Mouse (Mus musculus): ENCODE measurements around the gene Coro2b. TPM values are rescaled to one million over a fixed set of nuclear protein-coding genes. Genes with fewer than 3 reads are reported as not detected.
"Not testable (repeated sequence)": the region's sequence is repeated elsewhere in the genome, so short reads cannot be mapped to it uniquely, and the experiment has no call there.

Coro2b gene
- polyA plus RNA-seq, 1 experiment from 2014 or later = 41.5 TPM

- H3K9ac ChIP-seq; ATAC-seq (ENCODE audit: low read depth); H3K27ac ChIP-seq (replicated peaks); H3K4me1 ChIP-seq (replicated peaks); H3K27me3 ChIP-seq; H3K4me3 ChIP-seq; H3K4me2 ChIP-seq; H3K9me3 ChIP-seq: not testable (repeated sequence)
- peaks cover 10% of the 10 kb centered on the region for H3K36me3 ChIP-seq
- WGBS = 96% methylated on average over 6 of the region's 10 CpGs
These were observed 89.5 kb downstream of the Coro2b start for GRCm38 (mm10) chr9:62447337-62447736.

GRCm38 (mm10) chr9:62438755-62439101 lies 98.1 kb downstream of the Coro2b start:
- peak overlapping the region; percentile 61 for H3K9ac ChIP-seq
- H3K27me3 ChIP-seq = no peaks in the 10 kb centered on the region
- 6% methylated on average over 3 of the region's 3 CpGs for WGBS
- peak; percentile 91 for ATAC-seq (ENCODE audit: low read depth)
- H3K27ac ChIP-seq (replicated peaks) = peak overlapping the region; percentile 96
- H3K4me3 ChIP-seq = no peak overlapping the region
- H3K4me1 ChIP-seq (replicated peaks) = peaks cover 36% of the 10 kb centered on the region
- no peaks in the 10 kb centered on the region for H3K36me3 ChIP-seq
- 0 out of 2 replicates have a peak overlapping the region, but pooled peaks have one; percentile 7 for H3K4me2 ChIP-seq
- H3K9me3 ChIP-seq = no peaks in the 10 kb centered on the region

GRCm38 (mm10) chr9:62438085-62438754 lies 98.6 kb downstream of the Coro2b start:
- Histone ChIP-seq H3K4me1 (replicated peaks) (peaks cover 36% of the 10 kb centered on the region), H3K9me3 (no peaks in the 10 kb centered on the region), H3K4me3 (no peak overlapping the region), H3K27me3 (no peaks in the 10 kb centered on the region), H3K36me3 (no peaks in the 10 kb centered on the region), H3K4me2 (0 out of 2 replicates have a peak overlapping the region, but pooled peaks have one; percentile 7), H3K27ac (replicated peaks) (peak overlapping the region; percentile 96), H3K9ac (peak overlapping the region; percentile 61)
- ATAC-seq (ENCODE audit: low read depth) = peak; percentile 76
- WGBS = 49% methylated on average over 5 of the region's 5 CpGs

- 94% methylated on average over 7 of the region's 7 CpGs for WGBS
- H3K4me1 ChIP-seq (replicated peaks) = peaks cover 41% of the 10 kb centered on the region
- H3K36me3 ChIP-seq = no peaks in the 10 kb centered on the region
- H3K4me2 ChIP-seq = no peak overlapping the region
- no peak overlapping the region for H3K4me3 ChIP-seq
- H3K27ac ChIP-seq (replicated peaks) = 0 out of 2 replicates have a peak overlapping the region, but pooled peaks have one; percentile 49
- no peaks in the 10 kb centered on the region for H3K27me3 ChIP-seq
- ATAC-seq (ENCODE audit: low read depth) = no peak
- H3K9me3 ChIP-seq = no peaks in the 10 kb centered on the region
- no peak overlapping the region for H3K9ac ChIP-seq
These were observed 99.4 kb downstream of the Coro2b start for GRCm38 (mm10) chr9:62437446-62437845.

GRCm38 (mm10) chr9:62435613-62436318 lies 101.1 kb downstream of the Coro2b start:
- no peak for ATAC-seq (ENCODE audit: low read depth)
- Histone ChIP-seq H3K27ac (replicated peaks) (peak overlapping the region; percentile 69), H3K4me3 (no peak overlapping the region), H3K27me3 (no peaks in the 10 kb centered on the region), H3K36me3 (peaks cover 11% of the 10 kb centered on the region), H3K4me1 (replicated peaks) (peaks cover 41% of the 10 kb centered on the region), H3K9ac (no peak overlapping the region), H3K4me2 (peak overlapping the region; percentile 20; the same call in 1 of the 2 replicates), H3K9me3 (no peaks in the 10 kb centered on the region)
- WGBS = 11% methylated on average over 12 of the region's 12 CpGs

DNA sequence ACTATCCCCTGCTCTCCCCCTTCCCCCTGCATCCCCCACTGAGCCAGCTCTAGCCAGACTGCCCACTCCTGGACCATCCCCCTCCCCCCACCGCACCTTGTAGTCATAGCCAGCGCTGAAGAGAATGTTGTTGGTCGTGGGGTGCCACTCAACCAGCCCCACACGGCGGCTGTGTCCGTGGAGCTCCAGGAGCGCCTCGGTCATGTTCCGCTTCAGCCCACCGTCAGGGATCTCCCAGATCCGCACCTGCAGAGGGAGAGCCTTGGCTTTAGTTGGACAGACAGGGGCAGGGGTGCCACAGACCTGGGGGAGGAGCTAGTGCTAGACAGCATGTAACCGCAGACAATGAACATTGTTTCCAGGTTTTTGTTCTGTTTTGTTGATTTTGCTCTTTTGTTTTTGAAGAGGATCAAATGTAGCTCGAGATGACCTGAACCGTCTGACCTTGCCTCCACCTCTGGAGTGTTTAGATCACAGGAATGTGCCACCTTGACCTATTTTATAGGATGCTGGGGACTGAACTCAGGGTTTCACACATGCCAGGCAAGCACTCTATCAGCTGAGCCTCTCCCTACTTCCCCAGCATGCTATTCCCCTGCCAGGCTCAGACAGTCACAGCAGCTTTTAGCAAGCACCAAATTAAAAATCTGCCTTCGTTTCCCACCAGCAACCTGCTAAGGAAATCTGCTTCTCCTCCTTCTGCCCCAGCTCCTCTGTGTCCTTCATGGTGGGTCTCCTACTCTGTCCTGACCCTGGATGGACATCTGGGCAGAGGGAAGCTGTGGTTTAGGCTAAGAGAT lies 104.4 kb downstream of the Coro2b start:
- no peak overlapping the region for H3K9ac ChIP-seq
- H3K27ac ChIP-seq (replicated peaks) = no peak overlapping the region; the same call in 1 of the 2 replicates
- H3K4me1 ChIP-seq (replicated peaks) = peaks cover 25% of the 10 kb centered on the region
- H3K4me2 ChIP-seq = no peak overlapping the region
- H3K4me3 ChIP-seq = no peak overlapping the region
- peaks cover 44% of the 10 kb centered on the region for H3K36me3 ChIP-seq
- 76% methylated on average over 15 of the region's 15 CpGs for WGBS
- H3K9me3 ChIP-seq = no peaks in the 10 kb centered on the region
- no peaks in the 10 kb centered on the region for H3K27me3 ChIP-seq
- ATAC-seq (ENCODE audit: low read depth) = no peak

DNA sequence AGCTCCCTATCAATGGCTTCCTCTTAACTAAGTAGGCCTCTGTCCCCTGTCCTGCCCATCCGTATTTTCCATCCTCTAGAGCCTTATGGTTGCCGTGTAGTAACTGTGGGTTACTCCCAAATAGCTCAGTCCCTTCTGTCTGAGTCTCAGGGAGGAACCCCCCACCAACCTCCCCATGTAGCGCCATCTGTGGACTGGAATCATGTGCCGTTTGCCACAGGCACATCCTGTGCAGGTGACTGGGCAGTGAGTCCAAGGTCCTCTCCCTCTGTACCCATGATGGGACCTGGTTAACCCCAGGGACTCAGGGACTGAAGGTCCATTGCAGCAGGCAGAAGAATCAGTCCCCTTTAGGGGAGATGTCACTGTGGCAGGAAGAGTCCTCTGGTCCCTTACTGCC lies 106.1 kb downstream of the Coro2b start:
- no peak for ATAC-seq (ENCODE audit: low read depth)
- no peaks in the 10 kb centered on the region for H3K27me3 ChIP-seq
- H3K4me1 ChIP-seq (replicated peaks) = peaks cover 12% of the 10 kb centered on the region
- 92% methylated on average over 4 of the region's 4 CpGs for WGBS
- no peak overlapping the region for H3K27ac ChIP-seq (replicated peaks)
- no peak overlapping the region for H3K9ac ChIP-seq
- no peak overlapping the region for H3K4me3 ChIP-seq
- H3K9me3 ChIP-seq = no peaks in the 10 kb centered on the region
- H3K4me2 ChIP-seq = no peak overlapping the region
- peaks cover 60% of the 10 kb centered on the region for H3K36me3 ChIP-seq

DNA sequence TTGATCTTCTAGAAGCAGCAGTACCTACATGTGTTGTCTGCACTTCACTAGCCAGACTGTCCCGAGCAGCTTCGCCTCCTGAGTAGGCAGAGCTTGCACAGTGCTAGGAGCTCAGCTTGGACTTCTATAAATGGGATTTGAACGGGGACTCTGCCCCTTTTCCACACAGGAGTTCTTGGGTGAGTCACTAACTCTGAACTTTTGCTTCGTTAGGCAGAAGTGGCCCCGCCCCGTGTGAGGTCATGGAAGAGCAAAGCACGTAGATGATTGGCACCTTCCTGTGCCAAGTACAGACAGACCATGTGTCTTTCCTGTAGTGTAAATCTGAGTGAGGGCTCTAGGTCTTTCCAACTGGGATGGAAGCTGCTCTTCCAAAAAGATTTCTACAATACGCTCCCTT lies 109.8 kb downstream of the Coro2b start:
- Histone ChIP-seq H3K4me3 (no peak overlapping the region), H3K27me3 (no peaks in the 10 kb centered on the region), H3K9ac (no peak overlapping the region), H3K4me2 (no peak overlapping the region), H3K36me3 (peaks cover 93% of the 10 kb centered on the region), H3K27ac (replicated peaks) (no peak overlapping the region), H3K4me1 (replicated peaks) (no peaks in the 10 kb centered on the region), H3K9me3 (no peaks in the 10 kb centered on the region)
- WGBS = 92% methylated on average over 8 of the region's 8 CpGs
- ATAC-seq (ENCODE audit: low read depth) = no peak

GRCm38 (mm10) chr9:62426531-62426930 lies 110.3 kb downstream of the Coro2b start:
- H3K4me1 ChIP-seq (replicated peaks) = 0 out of 2 replicates have a peak, but pooled peaks cover under 1% of the 10 kb centered on the region
- peaks cover 90% of the 10 kb centered on the region for H3K36me3 ChIP-seq
- no peak overlapping the region for H3K4me2 ChIP-seq
- H3K9ac ChIP-seq = no peak overlapping the region
- H3K4me3 ChIP-seq = no peak overlapping the region
- no peaks in the 10 kb centered on the region for H3K27me3 ChIP-seq
- no peak overlapping the region for H3K27ac ChIP-seq (replicated peaks)
- H3K9me3 ChIP-seq = no peaks in the 10 kb centered on the region
- WGBS = 92% methylated on average over 6 of the region's 6 CpGs
- no peak for ATAC-seq (ENCODE audit: low read depth)

DNA sequence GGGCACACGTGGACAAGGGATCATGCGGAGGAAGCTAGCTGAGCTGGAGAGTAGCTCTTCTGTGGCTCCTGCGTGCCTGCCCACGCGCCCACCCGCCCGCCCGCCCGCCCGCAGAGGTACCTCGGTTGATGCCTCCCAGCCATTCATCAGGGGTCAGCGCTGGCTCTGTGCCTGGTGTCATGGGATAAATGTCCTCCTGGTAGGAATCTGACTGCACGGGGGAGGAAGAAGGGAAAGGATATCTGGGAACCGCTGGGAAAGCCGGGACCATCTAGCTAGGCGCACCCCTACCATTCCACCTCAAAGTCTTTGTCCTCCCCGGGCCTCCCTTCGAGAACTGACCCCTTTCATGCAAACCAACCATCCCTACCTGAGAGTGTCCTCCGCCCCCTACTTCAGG lies 110.8 kb downstream of the Coro2b start:
- no peak overlapping the region for H3K27ac ChIP-seq (replicated peaks)
- H3K4me2 ChIP-seq = no peak overlapping the region
- peaks cover 6% of the 10 kb centered on the region for H3K4me1 ChIP-seq (replicated peaks)
- H3K9me3 ChIP-seq = no peaks in the 10 kb centered on the region
- no peaks in the 10 kb centered on the region for H3K27me3 ChIP-seq
- no peak overlapping the region for H3K4me3 ChIP-seq
- H3K36me3 ChIP-seq = peaks cover 86% of the 10 kb centered on the region
- 91% methylated on average over 19 of the region's 19 CpGs for WGBS
- ATAC-seq (ENCODE audit: low read depth) = no peak
- no peak overlapping the region for H3K9ac ChIP-seq

- H3K36me3 ChIP-seq = peaks cover 86% of the 10 kb centered on the region
- H3K9me3 ChIP-seq = no peaks in the 10 kb centered on the region
- H3K4me1 ChIP-seq (replicated peaks) = peaks cover 13% of the 10 kb centered on the region
- H3K27me3 ChIP-seq = no peaks in the 10 kb centered on the region
- no peak for ATAC-seq (ENCODE audit: low read depth)
- no peak overlapping the region for H3K4me3 ChIP-seq
- H3K9ac ChIP-seq = no peak overlapping the region
- H3K4me2 ChIP-seq = no peak overlapping the region
- 71% methylated on average over 5 of the region's 5 CpGs for WGBS
- no peak overlapping the region for H3K27ac ChIP-seq (replicated peaks)
These were observed 111.6 kb downstream of the Coro2b start for GRCm38 (mm10) chr9:62425265-62425664.

DNA sequence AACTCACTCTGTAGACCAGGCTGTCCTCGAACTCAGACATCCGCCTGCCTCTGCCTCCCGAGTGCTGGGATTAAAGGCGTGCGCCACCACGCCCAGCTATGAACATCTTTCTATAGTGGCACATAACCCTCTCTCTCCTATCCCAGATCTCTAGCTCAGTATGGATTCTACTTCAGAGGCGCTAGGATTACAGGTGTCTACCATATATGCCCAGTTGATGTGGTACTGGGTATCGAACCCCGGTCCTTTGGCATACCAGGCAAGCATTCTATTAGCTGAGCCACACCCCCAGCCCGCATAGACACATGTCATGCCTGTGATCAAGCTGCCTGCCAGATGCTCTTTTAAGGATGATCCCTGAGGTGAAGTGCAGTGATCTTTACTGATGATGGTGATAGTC lies 113.0 kb downstream of the Coro2b start:
- H3K9me3 ChIP-seq = 0 out of 2 replicates have a peak, but pooled peaks cover under 1% of the 10 kb centered on the region
- no peak overlapping the region for H3K4me3 ChIP-seq
- WGBS = 94% methylated on average over 10 of the region's 10 CpGs
- H3K36me3 ChIP-seq = peaks cover 80% of the 10 kb centered on the region
- ATAC-seq (ENCODE audit: low read depth) = no peak
- no peaks in the 10 kb centered on the region for H3K27me3 ChIP-seq
- H3K9ac ChIP-seq = no peak overlapping the region
- H3K4me1 ChIP-seq (replicated peaks) = peaks cover 14% of the 10 kb centered on the region
- H3K27ac ChIP-seq (replicated peaks) = no peak overlapping the region
- H3K4me2 ChIP-seq = no peak overlapping the region
